Mouse (Mus musculus): ENCODE measurements around the gene Trim33.

GRCm38 (mm10) chr3:103232398-103232797, 46.7 kb upstream of the Trim33 start:
- TF ChIP-seq CTCF (IDR thresholded peaks at IDR 0.05; ENCODE audit: borderline replicate concordance, insufficient read depth, low read depth, low read length) (no peak), POLR2A (IDR thresholded peaks at IDR 0.05; ENCODE audit: borderline replicate concordance, insufficient read depth, low read length) (no peak)
